Mouse (Mus musculus): ENCODE results near the gene Erc2. TPM values are rescaled to one million over a fixed set of nuclear protein-coding genes. Genes with fewer than 3 reads are reported as not detected.

The Erc2 gene
- polyA plus RNA-seq, 1 experiment from 2014 or later = 5.7 TPM

- DNase-seq (ENCODE audit: low spot score) (no peak), ATAC-seq (ENCODE audit: insufficient number of reproducible peaks, low FRiP score, low TSS enrichment, low read depth) (no peak)
- H3K9ac ChIP-seq (ENCODE audit: low read length) = no peak overlapping the region
- H3K4me3 ChIP-seq (ENCODE audit: low read depth, low read length) = no peak overlapping the region
- H3K36me3 ChIP-seq (ENCODE audit: control insufficient read depth, insufficient read depth, low read length) = no peaks in the 10 kb centered on the region
- H3K27me3 ChIP-seq (ENCODE audit: control insufficient read depth, insufficient read depth, low read length) = no peaks in the 10 kb centered on the region
- H3K4me1 ChIP-seq (ENCODE audit: control insufficient read depth, insufficient read depth, low read length) = peaks cover 10% of the 10 kb centered on the region
- H3K9me3 ChIP-seq (ENCODE audit: control insufficient read depth, low read length) = no peaks in the 10 kb centered on the region
- H3K27ac ChIP-seq (replicated peaks; ENCODE audit: low read depth, low read length) = no peak overlapping the region
- no peak overlapping the region for H3K4me2 ChIP-seq (ENCODE audit: low read depth, severe bottlenecking)
- WGBS = 92% methylated on average over 2 of the region's 2 CpGs
These were observed 538.6 kb downstream of the Erc2 start for GRCm38 (mm10) chr14:28160852-28161251.

- H3K4me1 ChIP-seq (ENCODE audit: control insufficient read depth, insufficient read depth, low read length) = peaks cover 12% of the 10 kb centered on the region
- H3K36me3 ChIP-seq (ENCODE audit: control insufficient read depth, insufficient read depth, low read length) = no peaks in the 10 kb centered on the region
- 24% methylated on average over 15 of the region's 15 CpGs for WGBS
- no peaks in the 10 kb centered on the region for H3K9me3 ChIP-seq (ENCODE audit: control insufficient read depth, low read length)
- peak overlapping the region; percentile 3; the same call in 1 of the 2 replicates for H3K4me2 ChIP-seq (ENCODE audit: low read depth, severe bottlenecking)
- no peaks in the 10 kb centered on the region for H3K27me3 ChIP-seq (ENCODE audit: control insufficient read depth, insufficient read depth, low read length)
- peak overlapping the region; percentile 64 for H3K27ac ChIP-seq (replicated peaks; ENCODE audit: low read depth, low read length)
- no peak overlapping the region for H3K9ac ChIP-seq (ENCODE audit: low read length)
- H3K4me3 ChIP-seq (ENCODE audit: low read depth, low read length) = no peak overlapping the region
- DNase-seq (ENCODE audit: low spot score) = peak; percentile 75
- no peak for ATAC-seq (ENCODE audit: insufficient number of reproducible peaks, low FRiP score, low TSS enrichment, low read depth)
These were observed 542.6 kb downstream of the Erc2 start for GRCm38 (mm10) chr14:28164642-28165408.

GRCm38 (mm10) chr14:28165621-28166211 is 543.5 kb downstream of the Erc2 start:
- Histone ChIP-seq H3K27me3 (ENCODE audit: control insufficient read depth, insufficient read depth, low read length) (no peaks in the 10 kb centered on the region), H3K9ac (ENCODE audit: low read length) (no peak overlapping the region), H3K27ac (replicated peaks; ENCODE audit: low read depth, low read length) (peak overlapping the region; percentile 43; the same call in 1 of the 2 replicates), H3K36me3 (ENCODE audit: control insufficient read depth, insufficient read depth, low read length) (no peaks in the 10 kb centered on the region), H3K4me3 (ENCODE audit: low read depth, low read length) (no peak overlapping the region), H3K9me3 (ENCODE audit: control insufficient read depth, low read length) (no peaks in the 10 kb centered on the region), H3K4me1 (ENCODE audit: control insufficient read depth, insufficient read depth, low read length) (peaks cover 12% of the 10 kb centered on the region), H3K4me2 (ENCODE audit: low read depth, severe bottlenecking) (no peak overlapping the region)
- ATAC-seq (ENCODE audit: insufficient number of reproducible peaks, low FRiP score, low TSS enrichment, low read depth) = no peak
- peak; percentile 70 for DNase-seq (ENCODE audit: low spot score)
- 26% methylated on average over 5 of the region's 5 CpGs for WGBS

- H3K27me3 ChIP-seq (ENCODE audit: control insufficient read depth, insufficient read depth, low read length) = no peaks in the 10 kb centered on the region
- ATAC-seq (ENCODE audit: insufficient number of reproducible peaks, low FRiP score, low TSS enrichment, low read depth) (no peak), DNase-seq (ENCODE audit: low spot score) (no peak)
- H3K4me2 ChIP-seq (ENCODE audit: low read depth, severe bottlenecking) = no peak overlapping the region
- no peaks in the 10 kb centered on the region for H3K9me3 ChIP-seq (ENCODE audit: control insufficient read depth, low read length)
- no peak overlapping the region for H3K4me3 ChIP-seq (ENCODE audit: low read depth, low read length)
- H3K9ac ChIP-seq (ENCODE audit: low read length) = no peak overlapping the region
- H3K4me1 ChIP-seq (ENCODE audit: control insufficient read depth, insufficient read depth, low read length) = peaks cover 3% of the 10 kb centered on the region; the same call in 1 of the 2 replicates
- 84% methylated on average over 4 of the region's 4 CpGs for WGBS
- no peaks in the 10 kb centered on the region for H3K36me3 ChIP-seq (ENCODE audit: control insufficient read depth, insufficient read depth, low read length)
- no peak overlapping the region for H3K27ac ChIP-seq (replicated peaks; ENCODE audit: low read depth, low read length)
These were observed 548.5 kb downstream of the Erc2 start for GRCm38 (mm10) chr14:28170711-28171110.

- H3K27me3 ChIP-seq (ENCODE audit: control insufficient read depth, insufficient read depth, low read length) = no peaks in the 10 kb centered on the region
- no peaks in the 10 kb centered on the region for H3K4me1 ChIP-seq (ENCODE audit: control insufficient read depth, insufficient read depth, low read length)
- no peaks in the 10 kb centered on the region for H3K36me3 ChIP-seq (ENCODE audit: control insufficient read depth, insufficient read depth, low read length)
- no peak overlapping the region for H3K9ac ChIP-seq (ENCODE audit: low read length)
- no peak overlapping the region for H3K4me2 ChIP-seq (ENCODE audit: low read depth, severe bottlenecking)
- DNase-seq (ENCODE audit: low spot score) (no peak), ATAC-seq (ENCODE audit: insufficient number of reproducible peaks, low FRiP score, low TSS enrichment, low read depth) (no peak)
- no peak overlapping the region for H3K4me3 ChIP-seq (ENCODE audit: low read depth, low read length)
- H3K9me3 ChIP-seq (ENCODE audit: control insufficient read depth, low read length) = no peaks in the 10 kb centered on the region
- no peak overlapping the region for H3K27ac ChIP-seq (replicated peaks; ENCODE audit: low read depth, low read length)
- 66% methylated on average over 2 of the region's 2 CpGs for WGBS
These were observed 549.1 kb downstream of the Erc2 start for GRCm38 (mm10) chr14:28171364-28171763.

GRCm38 (mm10) chr14:28173736-28174135 is 551.5 kb downstream of the Erc2 start:
- Histone ChIP-seq H3K36me3 (ENCODE audit: control insufficient read depth, insufficient read depth, low read length) (no peaks in the 10 kb centered on the region), H3K4me2 (ENCODE audit: low read depth, severe bottlenecking) (no peak overlapping the region), H3K27ac (replicated peaks; ENCODE audit: low read depth, low read length) (no peak overlapping the region), H3K4me1 (ENCODE audit: control insufficient read depth, insufficient read depth, low read length) (no peaks in the 10 kb centered on the region), H3K27me3 (ENCODE audit: control insufficient read depth, insufficient read depth, low read length) (no peaks in the 10 kb centered on the region), H3K9me3 (ENCODE audit: control insufficient read depth, low read length) (no peaks in the 10 kb centered on the region), H3K4me3 (ENCODE audit: low read depth, low read length) (no peak overlapping the region), H3K9ac (ENCODE audit: low read length) (no peak overlapping the region)
- 92% methylated on average over 4 of the region's 4 CpGs for WGBS
- ATAC-seq (ENCODE audit: insufficient number of reproducible peaks, low FRiP score, low TSS enrichment, low read depth) (no peak), DNase-seq (ENCODE audit: low spot score) (no peak)

- no peak for DNase-seq (ENCODE audit: low spot score)
- WGBS = 88% methylated on average over 4 of the region's 4 CpGs
- H3K27me3 ChIP-seq (ENCODE audit: control insufficient read depth, insufficient read depth, low read length) = no peaks in the 10 kb centered on the region
- no peak overlapping the region for H3K4me3 ChIP-seq (ENCODE audit: low read depth, low read length)
- ATAC-seq (ENCODE audit: insufficient number of reproducible peaks, low FRiP score, low TSS enrichment, low read depth) = no peak
- no peaks in the 10 kb centered on the region for H3K4me1 ChIP-seq (ENCODE audit: control insufficient read depth, insufficient read depth, low read length)
- no peaks in the 10 kb centered on the region for H3K36me3 ChIP-seq (ENCODE audit: control insufficient read depth, insufficient read depth, low read length)
- no peak overlapping the region for H3K9ac ChIP-seq (ENCODE audit: low read length)
- no peak overlapping the region for H3K4me2 ChIP-seq (ENCODE audit: low read depth, severe bottlenecking)
- H3K9me3 ChIP-seq (ENCODE audit: control insufficient read depth, low read length) = no peaks in the 10 kb centered on the region
- no peak overlapping the region for H3K27ac ChIP-seq (replicated peaks; ENCODE audit: low read depth, low read length)
These were observed 559.0 kb downstream of the Erc2 start for GRCm38 (mm10) chr14:28181070-28181825.

GRCm38 (mm10) chr14:28192711-28193364 is 570.6 kb downstream of the Erc2 start:
- ATAC-seq (ENCODE audit: insufficient number of reproducible peaks, low FRiP score, low TSS enrichment, low read depth) = no peak; the same call in 1 of the 2 replicates
- no peaks in the 10 kb centered on the region for H3K27me3 ChIP-seq (ENCODE audit: control insufficient read depth, insufficient read depth, low read length)
- no peak overlapping the region for H3K27ac ChIP-seq (replicated peaks; ENCODE audit: low read depth, low read length)
- H3K36me3 ChIP-seq (ENCODE audit: control insufficient read depth, insufficient read depth, low read length) = no peaks in the 10 kb centered on the region
- WGBS = 43% methylated on average over 8 of the region's 8 CpGs
- DNase-seq (ENCODE audit: low spot score) = peak; percentile 62
- no peak overlapping the region for H3K4me3 ChIP-seq (ENCODE audit: low read depth, low read length)
- no peak overlapping the region for H3K4me2 ChIP-seq (ENCODE audit: low read depth, severe bottlenecking)
- peaks cover 8% of the 10 kb centered on the region for H3K4me1 ChIP-seq (ENCODE audit: control insufficient read depth, insufficient read depth, low read length)
- no peak overlapping the region for H3K9ac ChIP-seq (ENCODE audit: low read length)
- no peaks in the 10 kb centered on the region for H3K9me3 ChIP-seq (ENCODE audit: control insufficient read depth, low read length)
